In the genomic region with DNA sequence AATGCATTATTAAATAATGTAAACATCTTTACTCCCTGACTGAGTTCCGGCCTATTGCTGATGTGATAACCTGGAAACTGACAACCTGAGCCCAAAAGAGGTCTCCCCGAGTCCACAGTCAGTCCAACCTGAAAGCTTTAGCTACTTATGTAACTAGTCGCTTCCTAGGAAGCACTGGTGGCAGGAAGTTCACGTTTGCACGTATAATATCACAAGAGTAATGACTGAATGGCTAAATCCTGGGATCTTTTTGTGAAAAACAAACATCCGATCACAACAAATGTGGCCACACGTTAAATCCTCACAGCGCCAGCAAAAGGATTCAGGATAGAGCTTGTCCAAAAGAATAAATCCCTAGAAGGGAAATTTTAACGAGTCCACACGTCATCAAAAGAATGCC, we compare ENCODE assay signal across 23 mouse cellular contexts.
"Had no signal": no experiment of that assay in that cellular context is flagged by ENCODE, and none has a peak within 500 bp of the region (broad histone marks: within the 10 kb centered on the region; RNA-seq: fewer than 3 reads in every experiment).

No protein-coding gene starts in this region.

- H3K9ac ChIP-seq: forebrain, postnatal 0 days; hindbrain, embryonic 13.5 days; hindbrain, embryonic 15.5 days; limb, embryonic 12.5 days; liver, embryonic 13.5 days; liver, embryonic 15.5 days; liver, postnatal 0 days had no signal

- ATAC-seq: forebrain, postnatal 0 days; hindbrain, postnatal 0 days; intestine, postnatal 0 days; liver, postnatal 0 days had no signal

- H3K4me2 ChIP-seq: heart, embryonic 11.5 days; hindbrain, embryonic 13.5 days; hindbrain, embryonic 15.5 days; limb, embryonic 12.5 days; liver, embryonic 11.5 days; liver, embryonic 13.5 days; liver, embryonic 15.5 days had no signal

- H3K27ac ChIP-seq: hindbrain, embryonic 13.5 days; hindbrain, embryonic 15.5 days; hindbrain, postnatal 0 days; layer of hippocampus, adult 2 months; left cerebral cortex, adult 2 months; limb, embryonic 10.5 days; limb, embryonic 12.5 days; liver, embryonic 13.5 days; liver, embryonic 15.5 days had no signal

- H3K27me3 ChIP-seq: hindbrain, embryonic 13.5 days; hindbrain, embryonic 15.5 days; limb, embryonic 12.5 days; liver, embryonic 13.5 days; liver, embryonic 15.5 days had no signal

- DNase-seq: forebrain, postnatal 0 days; gastrocnemius, postnatal 14 days; gastrocnemius, postnatal 36 days; heart, adult 18-20 months; kidney, adult 18-20 months; kidney, adult 8-10 months; kidney, postnatal 10 days; kidney, postnatal 25 days; kidney, postnatal 4 days; liver; liver, embryonic 13.5 days; liver, postnatal 0 days had no signal

- H3K4me3 ChIP-seq: hindbrain, embryonic 13.5 days; hindbrain, embryonic 15.5 days; layer of hippocampus, adult 2 months; left cerebral cortex, adult 2 months; limb, embryonic 10.5 days; limb, embryonic 12.5 days; liver, embryonic 13.5 days; liver, embryonic 15.5 days had no signal

- H3K4me1 ChIP-seq: hindbrain, embryonic 15.5 days; limb, embryonic 12.5 days; liver, embryonic 13.5 days; liver, embryonic 15.5 days had no signal

- H3K9me3 ChIP-seq: hindbrain, embryonic 13.5 days; hindbrain, embryonic 15.5 days; limb, embryonic 10.5 days; limb, embryonic 12.5 days; liver, embryonic 13.5 days; liver, embryonic 15.5 days had no signal

- H3K36me3 ChIP-seq: hindbrain, embryonic 13.5 days; hindbrain, embryonic 15.5 days; limb, embryonic 10.5 days; limb, embryonic 12.5 days; liver, embryonic 13.5 days; liver, embryonic 15.5 days had no signal
